ENCODE assay signal across 17 mouse cellular contexts in genomic region chr12:53168189-53169003, GRCm38 (mm10).
"Had no signal": no experiment of that assay in that cellular context is flagged by ENCODE, and none has a peak within 500 bp of the region (broad histone marks: within the 10 kb centered on the region; RNA-seq: fewer than 3 reads in every experiment).

No protein-coding gene starts in this region.

- H3K9me3 ChIP-seq: neural tube, embryonic 12.5 days; neural tube, embryonic 13.5 days; stomach, embryonic 15.5 days had no signal

- H3K4me2 ChIP-seq: neural tube, embryonic 12.5 days; neural tube, embryonic 13.5 days; neural tube, embryonic 15.5 days; stomach, embryonic 15.5 days had no signal

- H3K27me3 ChIP-seq: neural tube, embryonic 12.5 days; neural tube, embryonic 13.5 days; neural tube, embryonic 15.5 days; stomach, embryonic 15.5 days had no signal

- H3K36me3 ChIP-seq: neural tube, embryonic 12.5 days; neural tube, embryonic 13.5 days; neural tube, embryonic 15.5 days; stomach, embryonic 15.5 days had no signal

- DNase-seq: retina, postnatal 1 day; right cerebral cortex, adult 18-20 months; right cerebral cortex, postnatal 14 days; right cerebral cortex, postnatal 25 days; right cerebral cortex, postnatal 4 days; spleen, adult 18-20 months; thymus, adult 18-20 months; thymus, adult 2 months; thymus, postnatal 14 days; thymus, postnatal 25 days; thymus, postnatal 36 days; thymus, postnatal 4 days had no signal

- H3K9ac ChIP-seq: neural tube, embryonic 12.5 days; neural tube, embryonic 13.5 days; neural tube, embryonic 15.5 days; stomach, embryonic 15.5 days had no signal

- H3K4me1 ChIP-seq: neural tube, embryonic 12.5 days; neural tube, embryonic 13.5 days; neural tube, embryonic 15.5 days; stomach, embryonic 15.5 days had no signal

- H3K27ac ChIP-seq: neural tube, embryonic 12.5 days; neural tube, embryonic 13.5 days; neural tube, embryonic 15.5 days; stomach, embryonic 15.5 days; stomach, postnatal 0 days had no signal

- H3K4me3 ChIP-seq: neural tube, embryonic 12.5 days; neural tube, embryonic 13.5 days; neural tube, embryonic 15.5 days; stomach, embryonic 15.5 days had no signal
